Mouse (Mus musculus): ENCODE measurements around the gene Bdp1. TPM values are rescaled to one million over a fixed set of nuclear protein-coding genes. Genes with fewer than 3 reads are reported as not detected.

The Bdp1 gene
- polyA plus RNA-seq, 1 experiment from 2014 or later, result 13.0 TPM

Other genes with a start within 250 kb of the Bdp1 start
- not detected in 3 replicates for gene Cartpt, start 203.0 kb downstream of the Bdp1 start, polyA plus RNA-seq (2018)
- gene Mccc2, start 88.4 kb downstream of the Bdp1 start, polyA plus RNA-seq (2018), result 7.1 to 11.1 TPM (median 9.5 TPM) in 3 replicates
- gene Serf1, start 3.9 kb upstream of the Bdp1 start, polyA plus RNA-seq (2018), result 2.5 to 4.7 TPM (median 4.1 TPM) in 3 replicates
- 17.2 to 68.0 TPM (median 31.3 TPM) in 3 replicates for gene Smn1, start 20.8 kb upstream of the Bdp1 start, polyA plus RNA-seq (2018)
- 24.5 to 39.3 TPM (median 28.2 TPM) in 3 replicates for gene Naip2, start 98.0 kb upstream of the Bdp1 start, polyA plus RNA-seq (2018)
- 8.1 to 17.5 TPM (median 13.2 TPM) in 3 replicates for gene Naip5, start 142.3 kb upstream of the Bdp1 start, polyA plus RNA-seq (2018)
- gene Naip6, start 213.6 kb upstream of the Bdp1 start, polyA plus RNA-seq (2018), result 6.3 to 10.1 TPM (median 7.9 TPM) in 3 replicates

Measured in macrophage (primary cell).